Mouse (Mus musculus): ENCODE results near the gene Ube2d1. TPM values are rescaled to one million over a fixed set of nuclear protein-coding genes. Genes with fewer than 3 reads are reported as not detected.

Gene Ube2d1
- total and polyA plus RNA-seq, 3 experiments, result 2.9 to 16.5 TPM; not detected in 1

- Histone ChIP-seq H3K4me1 (ENCODE audit: control insufficient read depth in 1 of 2, insufficient read depth in 2 of 2, low read length in 2 of 2) (no peaks in the 10 kb centered on the region), H3K79me2 (ENCODE audit: control insufficient read depth, insufficient read depth, low read length, poor library complexity) (no peaks in the 10 kb centered on the region), H3K4me3 (ENCODE audit: control insufficient read depth in 1 of 2, insufficient read depth in 1 of 2, low read depth in 2 of 2, low read length in 2 of 2) (no peak overlapping the region), H3K27ac (ENCODE audit: control insufficient read depth, low read depth, low read length) (no peak overlapping the region), H3K27me3 (ENCODE audit: control insufficient read depth in 1 of 2, insufficient read depth in 2 of 2, low read length in 2 of 2) (no peaks in the 10 kb centered on the region), H3K9ac (ENCODE audit: control insufficient read depth, low read depth, low read length, poor library complexity, severe bottlenecking) (no peak overlapping the region), H3K9me3 (replicated peaks; ENCODE audit: insufficient read depth, low read length) (no peaks in the 10 kb centered on the region), H3K36me3 (ENCODE audit: control insufficient read depth in 1 of 2, insufficient read depth in 2 of 2, low read length in 2 of 2) (peaks cover 0 to 2% of the 10 kb centered on the region in 2 experiments; a peak in 2 of 4 replicates)
- DNase-seq (ENCODE audit: low read depth, low spot score), result peak; percentile 74
- TF ChIP-seq E2F4 (IDR thresholded peaks at IDR 0.05; ENCODE audit: borderline replicate concordance, low read depth, low read length), result no peak
- TF ChIP-seq SMC3 (IDR thresholded peaks at IDR 0.05; ENCODE audit: low read depth, low read length), result peak; percentile 86
- no peak for TF ChIP-seq NRF1 (IDR thresholded peaks at IDR 0.05; ENCODE audit: insufficient read depth, low read depth, low read length, poor library complexity, severe bottlenecking)
- TF ChIP-seq RAD21 (IDR thresholded peaks at IDR 0.05; ENCODE audit: low read depth, low read length), result peak; percentile 87
- TF ChIP-seq SIN3A (IDR thresholded peaks at IDR 0.05; ENCODE audit: low read length), result 0 out of 2 replicates have a peak, but pooled peaks have one; percentile 24
- TF ChIP-seq ZC3H11A (IDR thresholded peaks at IDR 0.05; ENCODE audit: low read depth, low read length), result peak; percentile 78
- TF ChIP-seq CTCF (IDR thresholded peaks at IDR 0.05 in 2 of 3, conservative IDR thresholded peaks at IDR 0.05 in 1 of 3; ENCODE audit: control insufficient read depth in 1 of 3, insufficient read depth in 1 of 3, low read depth in 2 of 3, low read length in 3 of 3, poor library complexity in 1 of 3, severe bottlenecking in 1 of 3), result peak; percentile 79 to 93 (median 89)
Observed at GRCm38 (mm10) chr10:71326789-71327188, 41.7 kb upstream of the Ube2d1 start.

GRCm38 (mm10) chr10:71326123-71326522, 41.1 kb upstream of the Ube2d1 start:
- Histone ChIP-seq H3K4me3 (ENCODE audit: control insufficient read depth in 1 of 2, insufficient read depth in 1 of 2, low read depth in 2 of 2, low read length in 2 of 2) (no peak overlapping the region), H3K27ac (ENCODE audit: control insufficient read depth, low read depth, low read length) (no peak overlapping the region), H3K9ac (ENCODE audit: control insufficient read depth, low read depth, low read length, poor library complexity, severe bottlenecking) (no peak overlapping the region), H3K4me1 (ENCODE audit: control insufficient read depth in 1 of 2, insufficient read depth in 2 of 2, low read length in 2 of 2) (no peaks in the 10 kb centered on the region), H3K36me3 (ENCODE audit: control insufficient read depth in 1 of 2, insufficient read depth in 2 of 2, low read length in 2 of 2) (peaks cover 0 to 1% of the 10 kb centered on the region in 2 experiments; a peak in 2 of 4 replicates), H3K9me3 (replicated peaks; ENCODE audit: insufficient read depth, low read length) (no peaks in the 10 kb centered on the region), H3K27me3 (ENCODE audit: control insufficient read depth in 1 of 2, insufficient read depth in 2 of 2, low read length in 2 of 2) (no peaks in the 10 kb centered on the region), H3K79me2 (ENCODE audit: control insufficient read depth, insufficient read depth, low read length, poor library complexity) (no peaks in the 10 kb centered on the region)
- TF ChIP-seq GATA1 (IDR thresholded peaks at IDR 0.05; ENCODE audit: low read depth, low read length), result no peak
- DNase-seq (ENCODE audit: low read depth, low spot score), result no peak

DNA sequence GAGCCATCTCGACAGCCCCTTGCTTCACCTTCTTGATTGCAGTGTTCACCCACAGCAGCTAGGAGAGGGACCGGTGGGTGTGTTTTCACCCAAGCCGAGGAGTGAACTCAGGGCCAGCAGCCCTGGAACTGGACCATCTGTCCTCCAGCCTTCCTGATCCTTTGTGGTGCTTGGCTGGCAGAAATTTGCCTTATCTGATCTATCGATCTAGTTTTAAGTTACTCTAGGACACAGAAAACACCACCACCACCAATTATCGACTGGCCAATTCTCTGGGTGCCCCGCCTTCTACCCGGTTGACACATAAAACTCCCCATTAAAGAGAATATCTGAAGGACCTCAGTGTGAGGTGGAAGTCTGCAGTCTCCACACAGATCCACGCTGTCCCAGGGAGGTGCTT, 38.6 kb upstream of the Ube2d1 start:
- Histone ChIP-seq H3K4me3 (ENCODE audit: control insufficient read depth in 1 of 2, insufficient read depth in 1 of 2, low read depth in 2 of 2, low read length in 2 of 2) (no peak overlapping the region), H3K9ac (ENCODE audit: control insufficient read depth, low read depth, low read length, poor library complexity, severe bottlenecking) (no peak overlapping the region), H3K9me3 (replicated peaks; ENCODE audit: insufficient read depth, low read length) (no peaks in the 10 kb centered on the region), H3K27me3 (ENCODE audit: control insufficient read depth in 1 of 2, insufficient read depth in 2 of 2, low read length in 2 of 2) (no peaks in the 10 kb centered on the region), H3K36me3 (ENCODE audit: control insufficient read depth in 1 of 2, insufficient read depth in 2 of 2, low read length in 2 of 2) (no peaks in the 10 kb centered on the region), H3K27ac (ENCODE audit: control insufficient read depth, low read depth, low read length) (no peak overlapping the region), H3K4me1 (ENCODE audit: control insufficient read depth in 1 of 2, insufficient read depth in 2 of 2, low read length in 2 of 2) (no peaks in the 10 kb centered on the region), H3K79me2 (ENCODE audit: control insufficient read depth, insufficient read depth, low read length, poor library complexity) (no peaks in the 10 kb centered on the region)
- DNase-seq (ENCODE audit: low read depth, low spot score), result no peak
- TF ChIP-seq USF2 (IDR thresholded peaks at IDR 0.05; ENCODE audit: borderline replicate concordance in 1 of 2, insufficient read depth in 1 of 2, low read depth in 1 of 2, low read length in 2 of 2) (no peak), CTCF (IDR thresholded peaks at IDR 0.05 in 2 of 3, conservative IDR thresholded peaks at IDR 0.05 in 1 of 3; ENCODE audit: control insufficient read depth in 1 of 3, insufficient read depth in 1 of 3, low read depth in 2 of 3, low read length in 3 of 3, poor library complexity in 1 of 3, severe bottlenecking in 1 of 3) (no peak), MYB (IDR thresholded peaks at IDR 0.05; ENCODE audit: low read depth, low read length) (no peak)

All from MEL (cell line).